Mouse (Mus musculus): ENCODE results near the gene Gm20388.

GRCm38 (mm10) chr8:123773468-123773867 lies 3862.8 kb downstream of the Gm20388 start:
- TF ChIP-seq CTCF (IDR thresholded peaks at IDR 0.05; ENCODE audit: borderline replicate concordance, extremely low read depth, insufficient read depth, insufficient read length), result no peak
- no peak for TF ChIP-seq POLR2A (IDR thresholded peaks at IDR 0.05; ENCODE audit: borderline replicate concordance, extremely low read depth, insufficient read depth, insufficient read length, poor library complexity, severe bottlenecking)

Data from brain, embryonic 14.5 days (tissue).